Mouse (Mus musculus): ENCODE results near the gene Dnajc19. TPM values are rescaled to one million over a fixed set of nuclear protein-coding genes. Genes with fewer than 3 reads are reported as not detected.
A peak's percentile ranks its signal among the peaks of the same experiment; 100 is the strongest.

The Dnajc19 gene
- polyA plus RNA-seq, 1 experiment, result 110 TPM

- H3K36me3 ChIP-seq (ENCODE audit: control insufficient read depth, insufficient read depth, low read length, poor library complexity, severe bottlenecking), result peaks cover 11% of the 10 kb centered on the region
- H3K9ac ChIP-seq (ENCODE audit: low read depth, poor library complexity, severe bottlenecking), result peak overlapping the region; percentile 78
- H3K27ac ChIP-seq (ENCODE audit: insufficient read depth, low read length), result peak overlapping the region; percentile 83
- peaks cover 5% of the 10 kb centered on the region for H3K4me1 ChIP-seq (ENCODE audit: control insufficient read depth, insufficient read depth, low read length)
- no peaks in the 10 kb centered on the region for H3K9me3 ChIP-seq (replicated peaks; ENCODE audit: control insufficient read depth, insufficient read depth, low read length, poor library complexity, severe bottlenecking)
- H3K4me3 ChIP-seq (ENCODE audit: low read depth, low read length), result peak overlapping the region; percentile 51
- no peaks in the 10 kb centered on the region for H3K27me3 ChIP-seq (ENCODE audit: control insufficient read depth, insufficient read depth, low read length, poor library complexity, severe bottlenecking)
- TF ChIP-seq EP300 (IDR thresholded peaks at IDR 0.05; ENCODE audit: insufficient read depth, low read depth, low read length), result no peak
- TF ChIP-seq POLR2A (IDR thresholded peaks at IDR 0.05; ENCODE audit: insufficient read depth, low read length), result no peak
- TF ChIP-seq CTCF (IDR thresholded peaks at IDR 0.05; ENCODE audit: low read depth, low read length), result no peak
These were observed 45.4 kb downstream of the Dnajc19 start for GRCm38 (mm10) chr3:34035706-34036105.

GRCm38 (mm10) chr3:34034803-34035202 lies 46.3 kb downstream of the Dnajc19 start:
- Histone ChIP-seq H3K27me3 (ENCODE audit: control insufficient read depth, insufficient read depth, low read length, poor library complexity, severe bottlenecking) (no peaks in the 10 kb centered on the region), H3K27ac (ENCODE audit: insufficient read depth, low read length) (peak overlapping the region; percentile 56), H3K9me3 (replicated peaks; ENCODE audit: control insufficient read depth, insufficient read depth, low read length, poor library complexity, severe bottlenecking) (no peaks in the 10 kb centered on the region), H3K4me3 (ENCODE audit: low read depth, low read length) (no peak overlapping the region), H3K36me3 (ENCODE audit: control insufficient read depth, insufficient read depth, low read length, poor library complexity, severe bottlenecking) (peaks cover 3% of the 10 kb centered on the region), H3K9ac (ENCODE audit: low read depth, poor library complexity, severe bottlenecking) (no peak overlapping the region), H3K4me1 (ENCODE audit: control insufficient read depth, insufficient read depth, low read length) (peaks cover 5% of the 10 kb centered on the region)
- no peak for TF ChIP-seq CTCF (IDR thresholded peaks at IDR 0.05; ENCODE audit: low read depth, low read length)
- no peak for TF ChIP-seq EP300 (IDR thresholded peaks at IDR 0.05; ENCODE audit: insufficient read depth, low read depth, low read length)
- no peak for TF ChIP-seq POLR2A (IDR thresholded peaks at IDR 0.05; ENCODE audit: insufficient read depth, low read length)

- Histone ChIP-seq H3K36me3 (ENCODE audit: control insufficient read depth, insufficient read depth, low read length, poor library complexity, severe bottlenecking) (no peaks in the 10 kb centered on the region; the same call in 1 of the 2 replicates), H3K4me1 (ENCODE audit: control insufficient read depth, insufficient read depth, low read length) (peaks cover 5% of the 10 kb centered on the region), H3K27me3 (ENCODE audit: control insufficient read depth, insufficient read depth, low read length, poor library complexity, severe bottlenecking) (no peaks in the 10 kb centered on the region), H3K27ac (ENCODE audit: insufficient read depth, low read length) (peak overlapping the region; percentile 56), H3K9me3 (replicated peaks; ENCODE audit: control insufficient read depth, insufficient read depth, low read length, poor library complexity, severe bottlenecking) (no peaks in the 10 kb centered on the region), H3K9ac (ENCODE audit: low read depth, poor library complexity, severe bottlenecking) (no peak overlapping the region), H3K4me3 (ENCODE audit: low read depth, low read length) (no peak overlapping the region)
- TF ChIP-seq EP300 (IDR thresholded peaks at IDR 0.05; ENCODE audit: insufficient read depth, low read depth, low read length), result no peak
- no peak for TF ChIP-seq CTCF (IDR thresholded peaks at IDR 0.05; ENCODE audit: low read depth, low read length)
- TF ChIP-seq POLR2A (IDR thresholded peaks at IDR 0.05; ENCODE audit: insufficient read depth, low read length), result no peak
These were observed 47.3 kb downstream of the Dnajc19 start for GRCm38 (mm10) chr3:34033720-34034364.

GRCm38 (mm10) chr3:34030601-34031000 lies 50.5 kb downstream of the Dnajc19 start:
- TF ChIP-seq POLR2A (IDR thresholded peaks at IDR 0.05; ENCODE audit: insufficient read depth, low read length) (no peak), CTCF (IDR thresholded peaks at IDR 0.05; ENCODE audit: low read depth, low read length) (no peak), EP300 (IDR thresholded peaks at IDR 0.05; ENCODE audit: insufficient read depth, low read depth, low read length) (no peak)
- H3K27me3 ChIP-seq (ENCODE audit: control insufficient read depth, insufficient read depth, low read length, poor library complexity, severe bottlenecking), result no peaks in the 10 kb centered on the region
- H3K9ac ChIP-seq (ENCODE audit: low read depth, poor library complexity, severe bottlenecking), result no peak overlapping the region
- no peak overlapping the region for H3K27ac ChIP-seq (ENCODE audit: insufficient read depth, low read length)
- no peaks in the 10 kb centered on the region; the same call in 1 of the 2 replicates for H3K36me3 ChIP-seq (ENCODE audit: control insufficient read depth, insufficient read depth, low read length, poor library complexity, severe bottlenecking)
- no peak overlapping the region for H3K4me3 ChIP-seq (ENCODE audit: low read depth, low read length)
- no peaks in the 10 kb centered on the region for H3K9me3 ChIP-seq (replicated peaks; ENCODE audit: control insufficient read depth, insufficient read depth, low read length, poor library complexity, severe bottlenecking)
- H3K4me1 ChIP-seq (ENCODE audit: control insufficient read depth, insufficient read depth, low read length), result peaks cover 3% of the 10 kb centered on the region

- no peaks in the 10 kb centered on the region; the same call in 1 of the 2 replicates for H3K36me3 ChIP-seq (ENCODE audit: control insufficient read depth, insufficient read depth, low read length, poor library complexity, severe bottlenecking)
- H3K9me3 ChIP-seq (replicated peaks; ENCODE audit: control insufficient read depth, insufficient read depth, low read length, poor library complexity, severe bottlenecking), result no peaks in the 10 kb centered on the region
- no peak for TF ChIP-seq POLR2A (IDR thresholded peaks at IDR 0.05; ENCODE audit: insufficient read depth, low read length)
- no peak for TF ChIP-seq CTCF (IDR thresholded peaks at IDR 0.05; ENCODE audit: low read depth, low read length)
- TF ChIP-seq EP300 (IDR thresholded peaks at IDR 0.05; ENCODE audit: insufficient read depth, low read depth, low read length), result no peak
- no peak overlapping the region for H3K4me3 ChIP-seq (ENCODE audit: low read depth, low read length)
- no peak overlapping the region for H3K27ac ChIP-seq (ENCODE audit: insufficient read depth, low read length)
- peaks cover 3% of the 10 kb centered on the region for H3K4me1 ChIP-seq (ENCODE audit: control insufficient read depth, insufficient read depth, low read length)
- H3K27me3 ChIP-seq (ENCODE audit: control insufficient read depth, insufficient read depth, low read length, poor library complexity, severe bottlenecking), result no peaks in the 10 kb centered on the region
- no peak overlapping the region for H3K9ac ChIP-seq (ENCODE audit: low read depth, poor library complexity, severe bottlenecking)
These were observed 52.2 kb downstream of the Dnajc19 start for GRCm38 (mm10) chr3:34028935-34029334.

- no peaks in the 10 kb centered on the region for H3K9me3 ChIP-seq (replicated peaks; ENCODE audit: control insufficient read depth, insufficient read depth, low read length, poor library complexity, severe bottlenecking)
- H3K9ac ChIP-seq (ENCODE audit: low read depth, poor library complexity, severe bottlenecking), result peak overlapping the region; percentile 100; the same call in 1 of the 2 replicates
- TF ChIP-seq POLR2A (IDR thresholded peaks at IDR 0.05; ENCODE audit: insufficient read depth, low read length) (no peak), CTCF (IDR thresholded peaks at IDR 0.05; ENCODE audit: low read depth, low read length) (no peak), EP300 (IDR thresholded peaks at IDR 0.05; ENCODE audit: insufficient read depth, low read depth, low read length) (no peak)
- no peak overlapping the region for H3K27ac ChIP-seq (ENCODE audit: insufficient read depth, low read length)
- H3K4me1 ChIP-seq (ENCODE audit: control insufficient read depth, insufficient read depth, low read length), result peaks cover 2% of the 10 kb centered on the region
- H3K36me3 ChIP-seq (ENCODE audit: control insufficient read depth, insufficient read depth, low read length, poor library complexity, severe bottlenecking), result peaks cover 6% of the 10 kb centered on the region; the same call in 1 of the 2 replicates
- no peak overlapping the region for H3K4me3 ChIP-seq (ENCODE audit: low read depth, low read length)
- H3K27me3 ChIP-seq (ENCODE audit: control insufficient read depth, insufficient read depth, low read length, poor library complexity, severe bottlenecking), result no peaks in the 10 kb centered on the region
These were observed 59.8 kb downstream of the Dnajc19 start for GRCm38 (mm10) chr3:34021259-34021828.
